Mouse (Mus musculus): ENCODE measurements around the gene Sgms2.

Gene Sgms2

DNA sequence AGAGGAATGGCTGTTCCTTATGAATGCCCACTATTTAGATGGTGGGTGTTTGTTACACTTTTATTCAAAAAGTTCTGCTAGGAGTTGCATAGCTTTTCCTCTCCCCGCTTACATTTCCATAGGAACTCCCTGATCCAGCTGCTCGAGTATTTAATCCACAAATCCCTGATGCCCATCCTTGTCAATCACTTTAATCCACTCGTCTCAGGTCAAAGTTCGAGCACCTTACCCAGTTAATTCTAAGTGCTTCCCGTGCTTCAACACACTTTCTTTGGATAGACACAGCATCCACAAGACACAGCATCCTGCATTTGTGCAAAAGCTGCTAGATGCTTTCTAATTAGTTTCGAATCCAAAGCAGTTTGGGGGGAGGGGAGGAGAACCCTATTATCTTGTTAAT is 220.8 kb downstream of the Sgms2 start:
- peaks cover 30% of the 10 kb centered on the region for H3K4me1 ChIP-seq (replicated peaks; ENCODE audit: low read depth, low read length)
- peak overlapping the region; percentile 91 for H3K4me3 ChIP-seq (replicated peaks; ENCODE audit: low read length)
- peaks cover under 1% of the 10 kb centered on the region; the same call in 1 of the 2 replicates for H3K9me3 ChIP-seq (ENCODE audit: low read length)
- H3K36me3 ChIP-seq (ENCODE audit: insufficient read depth, low read length), result peaks cover 36% of the 10 kb centered on the region
- no peaks in the 10 kb centered on the region for H3K27me3 ChIP-seq (ENCODE audit: insufficient read depth, low read length)
- TF ChIP-seq NANOG (IDR thresholded peaks at IDR 0.05; ENCODE audit: borderline replicate concordance, low read length) (no peak), CTCF (conservative IDR thresholded peaks at IDR 0.05; ENCODE audit: low read length) (no peak), POU5F1 (IDR thresholded peaks at IDR 0.05; ENCODE audit: borderline replicate concordance, low read length) (no peak)
